Mouse (Mus musculus): ENCODE data around the gene Mcrip2. TPM values are rescaled to one million over a fixed set of nuclear protein-coding genes. Genes with fewer than 3 reads are reported as not detected.

Mcrip2 gene
- polyA plus RNA-seq, 2 experiments, result 12.3 to 20.2 TPM

- H3K4me3 ChIP-seq (replicated peaks; ENCODE audit: low read length), result peak within 1 kb of the TSS; percentile 85
- peaks cover 56% of the 10 kb centered on the region for H3K4me1 ChIP-seq (ENCODE audit: control insufficient read depth, insufficient read depth, low read length)
- ATAC-seq (ENCODE audit: low FRiP score, low read depth), result peak; percentile 66
- peak within 1 kb of the TSS; percentile 91 for H3K4me2 ChIP-seq (replicated peaks; ENCODE audit: low read depth, low read length, severe bottlenecking)
- peak within 1 kb of the TSS; percentile 89 for H3K27ac ChIP-seq (replicated peaks; ENCODE audit: low read depth, low read length)
- TF ChIP-seq POLR2A (IDR thresholded peaks at IDR 0.05; ENCODE audit: borderline replicate concordance, extremely low read depth, insufficient read depth, insufficient read length), result no peak
- peak within 1 kb of the TSS; percentile 77 for H3K9ac ChIP-seq (ENCODE audit: low read depth, low read length, severe bottlenecking)
- H3K9me3 ChIP-seq (ENCODE audit: control insufficient read depth, low read length), result no peaks in the 10 kb centered on the region
- no peaks in the 10 kb centered on the region for H3K27me3 ChIP-seq (ENCODE audit: control insufficient read depth, insufficient read depth, low read length)
- WGBS, result 0% methylated on average over 24 of the region's 24 CpGs
- H3K36me3 ChIP-seq (ENCODE audit: control insufficient read depth, insufficient read depth, low read length), result peaks cover 38% of the 10 kb centered on the region
- peak; percentile 89 for DNase-seq (ENCODE audit: low spot score)
Measured at GRCm38 (mm10) chr17:25833291-25833663, 35.3 kb downstream of the Mcrip2 start, which contains the start of gene Stub1. Gene Stub1 (minus strand): TSS chr17:25833404.

GRCm38 (mm10) chr17:25832436-25833290 lies 35.9 kb downstream of the Mcrip2 start:
- TF ChIP-seq POLR2A (IDR thresholded peaks at IDR 0.05; ENCODE audit: borderline replicate concordance, extremely low read depth, insufficient read depth, insufficient read length), result peak; percentile 74; the same call in 1 of the 2 replicates
- Histone ChIP-seq H3K4me1 (ENCODE audit: control insufficient read depth, insufficient read depth, low read length) (peaks cover 58% of the 10 kb centered on the region), H3K9ac (ENCODE audit: low read depth, low read length, severe bottlenecking) (peak overlapping the region; percentile 77), H3K36me3 (ENCODE audit: control insufficient read depth, insufficient read depth, low read length) (peaks cover 38% of the 10 kb centered on the region), H3K27me3 (ENCODE audit: control insufficient read depth, insufficient read depth, low read length) (no peaks in the 10 kb centered on the region), H3K4me2 (replicated peaks; ENCODE audit: low read depth, low read length, severe bottlenecking) (peak overlapping the region; percentile 91), H3K4me3 (replicated peaks; ENCODE audit: low read length) (peak overlapping the region; percentile 85), H3K9me3 (ENCODE audit: control insufficient read depth, low read length) (no peaks in the 10 kb centered on the region), H3K27ac (replicated peaks; ENCODE audit: low read depth, low read length) (peak overlapping the region; percentile 89)
- under 1% methylated on average over 46 of the region's 77 CpGs for WGBS
- DNase-seq (ENCODE audit: low spot score) (peak; percentile 99), ATAC-seq (ENCODE audit: low FRiP score, low read depth) (peak; percentile 92)

GRCm38 (mm10) chr17:25831451-25832281 lies 36.9 kb downstream of the Mcrip2 start:
- DNase-seq (ENCODE audit: low spot score), result no peak
- Histone ChIP-seq H3K27ac (replicated peaks; ENCODE audit: low read depth, low read length) (no peak overlapping the region), H3K9me3 (ENCODE audit: control insufficient read depth, low read length) (no peaks in the 10 kb centered on the region), H3K4me2 (replicated peaks; ENCODE audit: low read depth, low read length, severe bottlenecking) (peak overlapping the region; percentile 91), H3K36me3 (ENCODE audit: control insufficient read depth, insufficient read depth, low read length) (peaks cover 44% of the 10 kb centered on the region), H3K4me1 (ENCODE audit: control insufficient read depth, insufficient read depth, low read length) (peaks cover 50% of the 10 kb centered on the region), H3K4me3 (replicated peaks; ENCODE audit: low read length) (peak overlapping the region; percentile 85), H3K27me3 (ENCODE audit: control insufficient read depth, insufficient read depth, low read length) (no peaks in the 10 kb centered on the region), H3K9ac (ENCODE audit: low read depth, low read length, severe bottlenecking) (peak overlapping the region; percentile 77)
- no peak for ATAC-seq (ENCODE audit: low FRiP score, low read depth)
- TF ChIP-seq POLR2A (IDR thresholded peaks at IDR 0.05; ENCODE audit: borderline replicate concordance, extremely low read depth, insufficient read depth, insufficient read length), result no peak
- WGBS, result 60% methylated on average over 21 of the region's 21 CpGs

GRCm38 (mm10) chr17:25830806-25831431 lies 37.6 kb downstream of the Mcrip2 start:
- TF ChIP-seq POLR2A (IDR thresholded peaks at IDR 0.05; ENCODE audit: borderline replicate concordance, extremely low read depth, insufficient read depth, insufficient read length), result no peak
- no peak overlapping the region for H3K27ac ChIP-seq (replicated peaks; ENCODE audit: low read depth, low read length)
- peaks cover 43% of the 10 kb centered on the region for H3K4me1 ChIP-seq (ENCODE audit: control insufficient read depth, insufficient read depth, low read length)
- no peaks in the 10 kb centered on the region for H3K9me3 ChIP-seq (ENCODE audit: control insufficient read depth, low read length)
- peak overlapping the region; percentile 91; the same call in 1 of the 2 replicates for H3K4me2 ChIP-seq (replicated peaks; ENCODE audit: low read depth, low read length, severe bottlenecking)
- H3K9ac ChIP-seq (ENCODE audit: low read depth, low read length, severe bottlenecking), result 0 out of 2 replicates have a peak overlapping the region, but pooled peaks have one; percentile 77
- peak overlapping the region; percentile 85 for H3K4me3 ChIP-seq (replicated peaks; ENCODE audit: low read length)
- H3K36me3 ChIP-seq (ENCODE audit: control insufficient read depth, insufficient read depth, low read length), result peaks cover 50% of the 10 kb centered on the region
- no peak for DNase-seq (ENCODE audit: low spot score)
- H3K27me3 ChIP-seq (ENCODE audit: control insufficient read depth, insufficient read depth, low read length), result no peaks in the 10 kb centered on the region
- no peak for ATAC-seq (ENCODE audit: low FRiP score, low read depth)
- 86% methylated on average over 14 of the region's 14 CpGs for WGBS
